Mouse (Mus musculus) testis, adult 2 months (tissue): ENCODE measurements at regions not wholly inside any gene's neighbourhood (a gene's known extent, or its start where the extent isn't known, plus 50 kb on each side); places are given as distances from the start of the nearest gene placed in this dataset.

Source experiments
- CTCF ChIP-seq: fragments of 200-500 bp; IDR thresholded peaks from 2 replicates; pipeline ENCODE4 v1.5.1; 2012; ENCODE audit warnings: low read depth, mild to moderate bottlenecking, inconsistent platforms, low read length, moderate library complexity; ENCODE audit not compliant: control insufficient read depth, insufficient read depth, insufficient replicate concordance
- POLR2A ChIP-seq: fragments of 200-500 bp; IDR thresholded peaks from 2 replicates; pipeline ENCODE4 v1.6.1; 2012; ENCODE audit warnings: low read depth, mild to moderate bottlenecking, inconsistent platforms, low read length, moderate library complexity; ENCODE audit not compliant: control insufficient read depth

GRCm38 (mm10) chr13:101234550-101234949 lies 401.3 kb upstream of the Slc30a5 start:
- no peak for TF ChIP-seq CTCF
- no peak for TF ChIP-seq POLR2A
